Mouse (Mus musculus): ENCODE measurements around the gene Pspn.

DNA sequence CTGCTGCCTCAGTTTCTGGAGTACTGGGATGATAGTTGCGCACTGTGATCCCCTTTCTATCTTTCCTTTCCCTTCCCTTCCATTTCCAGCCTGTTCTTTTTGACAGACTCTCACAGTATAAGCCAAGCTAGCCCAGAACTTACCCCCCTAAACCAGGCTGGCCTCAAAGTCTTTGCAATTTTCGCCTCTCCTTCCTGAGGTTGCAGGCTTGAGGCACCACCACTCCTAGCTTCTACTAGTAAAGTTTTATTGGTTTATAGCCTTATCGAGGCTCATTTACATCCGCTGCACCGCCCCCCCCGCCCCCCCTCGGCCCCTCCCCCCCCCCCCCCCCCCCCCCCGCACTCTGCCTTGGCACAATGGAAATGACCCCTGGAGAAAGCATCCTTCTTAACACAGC is 20.3 kb downstream of the Pspn start:
- TF ChIP-seq E2F4 (IDR thresholded peaks at IDR 0.05; ENCODE audit: borderline replicate concordance, low read depth, low read length) (no peak), POLR2A (IDR thresholded peaks at IDR 0.05; ENCODE audit: control insufficient read depth in 1 of 2, insufficient read depth in 1 of 2, low read depth in 1 of 2, low read length in 2 of 2, poor library complexity in 1 of 2) (no peak), CTCF (IDR thresholded peaks at IDR 0.05 in 2 of 3, conservative IDR thresholded peaks at IDR 0.05 in 1 of 3; ENCODE audit: control insufficient read depth in 1 of 3, insufficient read depth in 1 of 3, low read depth in 2 of 3, low read length in 3 of 3, poor library complexity in 1 of 3, severe bottlenecking in 1 of 3) (no peak), ZNF384 (IDR thresholded peaks at IDR 0.05; ENCODE audit: low read depth, low read length) (no peak), ZC3H11A (IDR thresholded peaks at IDR 0.05; ENCODE audit: low read depth, low read length) (no peak), POLR2AphosphoS5 (IDR thresholded peaks at IDR 0.05; ENCODE audit: borderline replicate concordance, low read depth, low read length) (no peak), MAX (IDR thresholded peaks at IDR 0.05; ENCODE audit: low read length) (no peak)
